Mouse (Mus musculus) thymus, adult 2 months (tissue): Measurements from ENCODE around the gene Pwwp2b.

ENCODE experiments used
- CTCF ChIP-seq: fragments of 200-500 bp; IDR thresholded peaks from 2 replicates; pipeline ENCODE4 v1.5.1; 2012; ENCODE audit warnings: mild to moderate bottlenecking, control low read depth, low read length, moderate library complexity, borderline replicate concordance; ENCODE audit not compliant: control insufficient read depth, poor library complexity, insufficient read depth; ENCODE audit errors: extremely low read depth
- POLR2A ChIP-seq: fragments of 200-500 bp; IDR thresholded peaks from 2 replicates; pipeline ENCODE4 v1.6.1; 2012; ENCODE audit warnings: mild to moderate bottlenecking, low read length, control low read depth, moderate library complexity; ENCODE audit not compliant: control insufficient read depth, poor library complexity, insufficient read depth; ENCODE audit errors: extremely low read depth

- no peak for TF ChIP-seq CTCF
- TF ChIP-seq POLR2A, result no peak
Observed at GRCm38 (mm10) chr7:139224070-139224469, 24.2 kb upstream of the Pwwp2b start.
